ENCODE assay signal across 18 mouse cellular contexts in the genomic region with DNA sequence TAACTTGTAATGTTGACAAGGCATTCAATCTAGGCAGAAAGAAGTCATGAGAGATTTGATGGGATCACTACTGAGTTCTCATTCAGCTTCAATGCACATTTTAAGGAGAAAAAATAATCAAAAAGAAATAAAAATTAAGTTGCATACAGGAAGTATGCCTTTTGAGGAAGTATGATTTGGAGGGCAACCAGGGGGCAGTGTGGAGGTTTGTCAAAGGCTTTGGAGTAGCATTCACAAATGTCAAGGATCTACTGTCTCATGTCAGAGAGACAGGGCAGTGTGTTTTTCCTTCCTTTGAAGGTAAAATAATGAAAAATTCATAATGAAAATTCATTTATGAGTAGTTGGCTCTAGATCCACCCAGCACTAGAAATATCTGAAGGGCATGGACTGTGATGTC. TPM values are rescaled to one million over a fixed set of nuclear protein-coding genes. Genes with fewer than 3 reads are reported as not detected.
DNase-seq lines count a peak whose midpoint lies in the region; ATAC-seq and TF ChIP-seq lines count a peak whose summit lies in the region.
"Had no signal": no experiment of that assay in that cellular context is flagged by ENCODE, and none has a peak within 500 bp of the region (broad histone marks: within the 10 kb centered on the region; RNA-seq: fewer than 3 reads in every experiment).

No protein-coding gene starts in this region.

- H3K4me3 ChIP-seq in midbrain, postnatal 0 days (ENCODE audit: low read depth, low read length), result no peak overlapping the region
- no peak overlapping the region for H3K4me3 ChIP-seq in midbrain, embryonic 16.5 days (ENCODE audit: low read depth, low read length)
- no peak overlapping the region for H3K4me3 ChIP-seq in kidney, embryonic 15.5 days (replicated peaks)
- no peak overlapping the region for H3K4me3 ChIP-seq in midbrain, embryonic 11.5 days (ENCODE audit: low read depth, low read length)
- H3K4me3 ChIP-seq: embryonic facial prominence, embryonic 12.5 days; forebrain, embryonic 12.5 days; heart, embryonic 15.5 days; hindbrain, embryonic 15.5 days; liver, embryonic 12.5 days; midbrain, embryonic 12.5 days had no signal

- H3K36me3 ChIP-seq in midbrain, postnatal 0 days (ENCODE audit: insufficient read depth, low read length), result no peaks in the 10 kb centered on the region
- H3K36me3 ChIP-seq in midbrain, embryonic 16.5 days (ENCODE audit: control insufficient read depth, insufficient read depth, low read length), result no peaks in the 10 kb centered on the region
- H3K36me3 ChIP-seq in kidney, embryonic 15.5 days, result no peaks in the 10 kb centered on the region
- H3K36me3 ChIP-seq in midbrain, embryonic 11.5 days (ENCODE audit: control insufficient read depth, insufficient read depth, low read length), result no peaks in the 10 kb centered on the region
- H3K36me3 ChIP-seq: embryonic facial prominence, embryonic 12.5 days; forebrain, embryonic 12.5 days; heart, embryonic 15.5 days; hindbrain, embryonic 15.5 days; liver, embryonic 12.5 days; midbrain, embryonic 12.5 days had no signal

- TF ChIP-seq CTCF in midbrain, postnatal 0 days (IDR thresholded peaks at IDR 0.05), result peak; percentile 37

- no peak overlapping the region for H3K27ac ChIP-seq in midbrain, postnatal 0 days (ENCODE audit: low read depth, low read length)
- H3K27ac ChIP-seq in midbrain, embryonic 16.5 days (ENCODE audit: low read length), result no peak overlapping the region
- H3K27ac ChIP-seq in kidney, embryonic 15.5 days, result no peak overlapping the region
- no peak overlapping the region for H3K27ac ChIP-seq in midbrain, embryonic 11.5 days (ENCODE audit: low read depth, low read length)
- H3K27ac ChIP-seq: embryonic facial prominence, embryonic 12.5 days; forebrain, embryonic 12.5 days; heart, embryonic 15.5 days; hindbrain, embryonic 15.5 days; liver, embryonic 12.5 days; midbrain, embryonic 12.5 days had no signal

- no peaks in the 10 kb centered on the region for H3K9me3 ChIP-seq in midbrain, postnatal 0 days (ENCODE audit: low read length)
- no peaks in the 10 kb centered on the region for H3K9me3 ChIP-seq in midbrain, embryonic 16.5 days (replicated peaks; ENCODE audit: control insufficient read depth, low read length, poor library complexity, severe bottlenecking)
- no peaks in the 10 kb centered on the region for H3K9me3 ChIP-seq in kidney, embryonic 15.5 days (replicated peaks)
- H3K9me3 ChIP-seq in midbrain, embryonic 11.5 days (ENCODE audit: control insufficient read depth, low read length), result no peaks in the 10 kb centered on the region
- H3K9me3 ChIP-seq: embryonic facial prominence, embryonic 12.5 days; forebrain, embryonic 12.5 days; heart, embryonic 15.5 days; hindbrain, embryonic 15.5 days; liver, embryonic 12.5 days; midbrain, embryonic 12.5 days had no signal

- DNase-seq in adrenal gland, adult 2 months, result peak; percentile 63
- DNase-seq in adrenal gland, postnatal 4 days (ENCODE audit: low spot score in 2 of 2), result no peak
- no peak for DNase-seq in midbrain, postnatal 0 days (ENCODE audit: low spot score)
- peak; percentile 75 for DNase-seq in thymus, postnatal 14 days
- no peak for DNase-seq in midbrain, embryonic 11.5 days (ENCODE audit: low spot score, missing footprints)
- DNase-seq: cerebellum, adult 8-10 months had no signal

- H3K27me3 ChIP-seq in midbrain, postnatal 0 days (ENCODE audit: insufficient read depth, low read length), result no peaks in the 10 kb centered on the region
- no peaks in the 10 kb centered on the region for H3K27me3 ChIP-seq in midbrain, embryonic 16.5 days (ENCODE audit: control insufficient read depth, insufficient read depth, low read depth, low read length)
- no peaks in the 10 kb centered on the region for H3K27me3 ChIP-seq in kidney, embryonic 15.5 days
- no peaks in the 10 kb centered on the region for H3K27me3 ChIP-seq in midbrain, embryonic 11.5 days (ENCODE audit: control insufficient read depth, insufficient read depth, low read length)
- H3K27me3 ChIP-seq: embryonic facial prominence, embryonic 12.5 days; hindbrain, embryonic 15.5 days; liver, embryonic 12.5 days; midbrain, embryonic 12.5 days had no signal

- no peaks in the 10 kb centered on the region for H3K4me1 ChIP-seq in midbrain, postnatal 0 days (ENCODE audit: insufficient read depth, low read length)
- H3K4me1 ChIP-seq in midbrain, embryonic 16.5 days (ENCODE audit: control insufficient read depth, insufficient read depth, low read length), result no peaks in the 10 kb centered on the region
- H3K4me1 ChIP-seq in kidney, embryonic 15.5 days, result peaks cover 7% of the 10 kb centered on the region; the same call in 1 of the 2 replicates
- no peaks in the 10 kb centered on the region for H3K4me1 ChIP-seq in midbrain, embryonic 11.5 days (ENCODE audit: control insufficient read depth, insufficient read depth, low read length)
- H3K4me1 ChIP-seq: embryonic facial prominence, embryonic 12.5 days; heart, embryonic 15.5 days; hindbrain, embryonic 15.5 days; midbrain, embryonic 12.5 days had no signal

- no peak for ATAC-seq in midbrain, postnatal 0 days (ENCODE audit: low FRiP score)
- ATAC-seq in midbrain, embryonic 16.5 days, result no peak
- peak; percentile 62; the same call in 1 of the 2 replicates for ATAC-seq in common myeloid progenitor, adult 5-6 weeks (replicated peaks; ENCODE audit: low read depth, poor library complexity, severe bottlenecking)
- ATAC-seq in kidney, embryonic 15.5 days (replicated peaks; ENCODE audit: low FRiP score), result no peak
- no peak for ATAC-seq in midbrain, embryonic 11.5 days (ENCODE audit: low FRiP score)

- no peak overlapping the region for H3K9ac ChIP-seq in midbrain, postnatal 0 days (replicated peaks; ENCODE audit: low read length, poor library complexity, severe bottlenecking)
- no peak overlapping the region for H3K9ac ChIP-seq in midbrain, embryonic 16.5 days (ENCODE audit: low read depth, low read length)
- no peak overlapping the region for H3K9ac ChIP-seq in kidney, embryonic 15.5 days
- H3K9ac ChIP-seq in midbrain, embryonic 11.5 days (ENCODE audit: low read length), result no peak overlapping the region
- H3K9ac ChIP-seq: embryonic facial prominence, embryonic 12.5 days; forebrain, embryonic 12.5 days; heart, embryonic 15.5 days; hindbrain, embryonic 15.5 days; liver, embryonic 12.5 days; midbrain, embryonic 12.5 days had no signal

- no peak overlapping the region for H3K4me2 ChIP-seq in midbrain, postnatal 0 days (ENCODE audit: low read depth, low read length, poor library complexity, severe bottlenecking)
- no peak overlapping the region for H3K4me2 ChIP-seq in midbrain, embryonic 16.5 days (ENCODE audit: low read length)
- no peak overlapping the region for H3K4me2 ChIP-seq in kidney, embryonic 15.5 days
- no peak overlapping the region for H3K4me2 ChIP-seq in midbrain, embryonic 11.5 days
- H3K4me2 ChIP-seq: embryonic facial prominence, embryonic 12.5 days; forebrain, embryonic 12.5 days; heart, embryonic 15.5 days; hindbrain, embryonic 15.5 days; liver, embryonic 12.5 days; midbrain, embryonic 12.5 days had no signal

RNA-seq across cellular contexts. Expression of a gene that starts 18.6 kb away (rescaled TPM):
- total RNA-seq in adrenal gland, adult 2 months (2021), result not detected
- polyA plus RNA-seq in adrenal gland, adult 2 months (2012; rRNA removed), result 0.17 TPM in 1 of 2 replicates, not detected in the other
- not detected for total RNA-seq in adrenal gland, postnatal 4 days (2021)
- not detected in 2 replicates for total RNA-seq in midbrain, postnatal 0 days (2014; rRNA removed)
- polyA plus RNA-seq in midbrain, postnatal 0 days (2015; fragmentation: Nextera tagmentation; extraction: Ambion mirVana), result not detected in 2 replicates
- not detected in 2 replicates for polyA plus RNA-seq in midbrain, embryonic 16.5 days (2015; fragmentation: Nextera tagmentation; extraction: Ambion mirVana)
- not detected in 2 replicates for total RNA-seq in common myeloid progenitor, adult 5-6 weeks (2017)
- 0.16 and 0.21 TPM in 2 replicates for polyA plus RNA-seq in kidney, embryonic 15.5 days (2015; fragmentation: Nextera tagmentation; extraction: Ambion mirVana)
- polyA plus RNA-seq in midbrain, embryonic 11.5 days (2014; fragmentation: Nextera tagmentation; extraction: Ambion mirVana), result not detected in 2 replicates
- total RNA-seq: gastrocnemius, adult 8-10 months; left cerebral cortex, adult 8-10 months had no signal
- polyA plus RNA-seq: forebrain, embryonic 12.5 days; hindbrain, embryonic 15.5 days; liver, embryonic 12.5 days; midbrain, embryonic 12.5 days; neural tube, embryonic 14.5 days had no signal

RNA-seq across cellular contexts. Expression of a gene that starts 25.1 kb away (rescaled TPM):
- not detected for total RNA-seq in adrenal gland, adult 2 months (2021)
- 0.20 and 0.31 TPM in 2 replicates for polyA plus RNA-seq in adrenal gland, adult 2 months (2012; rRNA removed)
- total RNA-seq in adrenal gland, postnatal 4 days (2021), result under 1 TPM; 0.08 to 0.31 TPM
- 4.6 and 5.6 TPM in 2 replicates for total RNA-seq in midbrain, postnatal 0 days (2014; rRNA removed)
- 3.8 and 4.3 TPM in 2 replicates for polyA plus RNA-seq in midbrain, postnatal 0 days (2015; fragmentation: Nextera tagmentation; extraction: Ambion mirVana)
- 4.1 and 4.2 TPM in 2 replicates for polyA plus RNA-seq in midbrain, embryonic 16.5 days (2015; fragmentation: Nextera tagmentation; extraction: Ambion mirVana)
- total RNA-seq in common myeloid progenitor, adult 5-6 weeks (2017), result not detected in 2 replicates
- 0.59 and 0.84 TPM in 2 replicates for polyA plus RNA-seq in kidney, embryonic 15.5 days (2015; fragmentation: Nextera tagmentation; extraction: Ambion mirVana)
- 0.26 and 0.34 TPM in 2 replicates for polyA plus RNA-seq in midbrain, embryonic 11.5 days (2014; fragmentation: Nextera tagmentation; extraction: Ambion mirVana)
- total RNA-seq: gastrocnemius, adult 8-10 months had no signal

Comparison
In these comparisons a context has a peak if more than half of its experiments do, and no peak if none do; other contexts are left out.
1. DNase-seq: peak in adrenal gland, adult 2 months (single experiment) and thymus, postnatal 14 days (single experiment); none in adrenal gland, postnatal 4 days (0 of 2), midbrain, postnatal 0 days (single experiment) and midbrain, embryonic 11.5 days (single experiment).